14 mouse cellular contexts compared by ENCODE assay signal in genomic region chr11:61614401-61614800, GRCm38 (mm10).
"Had no signal": no experiment of that assay in that cellular context is flagged by ENCODE, and none has a peak within 500 bp of the region (broad histone marks: within the 10 kb centered on the region; RNA-seq: fewer than 3 reads in every experiment).

No protein-coding gene starts in this region.

- H3K27me3 ChIP-seq: limb, embryonic 15.5 days; neural tube, embryonic 15.5 days had no signal

- H3K4me3 ChIP-seq: limb, embryonic 15.5 days; liver, embryonic 13.5 days; midbrain, embryonic 10.5 days; myocyte; neural tube, embryonic 15.5 days had no signal

- H3K9me3 ChIP-seq: limb, embryonic 15.5 days; liver, embryonic 13.5 days; midbrain, embryonic 10.5 days; neural tube, embryonic 15.5 days had no signal

- H3K4me1 ChIP-seq: liver, embryonic 13.5 days had no signal

- H3K9ac ChIP-seq: limb, embryonic 15.5 days; liver, embryonic 13.5 days; neural tube, embryonic 15.5 days had no signal

- H3K4me2 ChIP-seq: limb, embryonic 15.5 days; liver, embryonic 13.5 days; neural tube, embryonic 15.5 days had no signal

- H3K36me3 ChIP-seq: limb, embryonic 15.5 days; liver, embryonic 13.5 days; midbrain, embryonic 10.5 days; neural tube, embryonic 15.5 days had no signal

- H3K27ac ChIP-seq: limb, embryonic 15.5 days; liver, embryonic 13.5 days; midbrain, embryonic 10.5 days; neural tube, embryonic 15.5 days had no signal

- DNase-seq: kidney, adult 8-10 months; layer of hippocampus, adult 9-11 months; layer of hippocampus, postnatal 36 days; liver, embryonic 13.5 days; lung, adult 18-20 months; lung, postnatal 4 days; midbrain, embryonic 14.5 days; right cerebral cortex, adult 18-20 months; right cerebral cortex, postnatal 25 days; thymus, postnatal 36 days had no signal
